Mouse (Mus musculus) fibroblast of lung, adult 2 months (primary cell): ENCODE data around the gene Astn2.

Experiments
- DNase-seq: peaks from one replicate; pipeline ENCODE4 v3.0.0-alpha.2; 2011; ENCODE audit warnings: low read depth

The Astn2 gene

DNA sequence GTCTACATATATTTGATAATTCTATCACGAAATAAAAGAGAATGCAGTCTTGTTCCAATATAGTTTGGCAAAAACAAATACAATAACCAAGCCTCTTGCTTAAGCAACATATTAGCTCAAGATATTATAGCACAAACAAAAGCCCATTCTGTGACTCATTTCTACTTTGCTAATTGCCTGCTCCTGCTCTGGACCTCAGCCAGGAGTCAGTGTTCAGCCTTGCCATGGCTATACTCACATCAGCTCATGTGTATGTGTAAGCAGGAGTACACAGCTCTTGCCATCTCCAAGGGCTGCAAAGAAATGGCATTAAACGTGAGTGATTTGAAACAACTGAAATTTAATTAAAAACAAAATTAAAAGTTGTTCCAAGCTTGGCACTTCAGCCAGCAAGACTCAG is 435.1 kb downstream of the Astn2 start:
- no peak for DNase-seq

DNA sequence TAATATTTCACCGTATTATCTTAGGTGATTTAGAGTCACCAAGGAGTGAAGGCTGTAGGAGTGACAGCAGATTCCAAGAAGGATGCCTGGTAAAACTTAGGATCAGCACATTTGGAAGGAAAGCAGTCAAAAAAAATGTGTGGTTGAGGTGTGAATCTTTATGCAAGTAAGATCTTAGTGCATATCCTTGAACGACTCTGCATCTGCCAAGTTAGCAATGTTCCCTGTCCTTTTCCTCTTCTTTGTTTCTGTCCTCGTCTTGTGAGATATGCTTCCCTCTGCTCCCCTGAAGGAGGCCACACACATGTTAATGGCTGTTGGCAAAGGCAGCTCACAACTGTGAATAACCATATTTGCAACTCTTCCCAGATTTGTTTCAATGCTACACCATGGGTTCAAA is 439.8 kb downstream of the Astn2 start:
- no peak for DNase-seq

DNA sequence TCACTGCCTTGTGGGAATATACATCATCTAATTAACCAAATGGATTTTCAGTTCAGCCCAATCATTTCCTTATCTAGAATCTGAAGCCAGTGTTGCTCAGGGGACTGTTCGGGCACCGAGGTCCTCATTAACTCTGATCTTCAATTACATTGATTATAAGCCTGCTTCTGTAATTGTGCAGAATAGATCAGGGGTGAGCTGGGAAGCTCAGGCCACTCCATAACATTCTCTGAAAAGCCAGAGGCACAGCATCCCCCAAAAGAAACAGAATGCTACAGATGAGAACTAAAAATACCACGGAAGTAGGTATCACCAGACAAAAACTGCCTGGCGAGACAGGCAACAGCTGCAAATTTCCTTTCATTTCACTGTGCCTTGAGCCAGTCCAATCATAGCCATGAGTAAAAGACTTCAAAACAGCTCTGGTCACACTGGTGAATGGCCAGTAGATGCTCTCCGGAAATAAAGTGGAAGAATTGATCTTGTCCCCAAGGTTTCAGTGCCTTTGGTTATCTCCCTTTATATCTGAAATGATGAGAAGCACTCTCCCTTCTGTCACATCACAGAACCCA is 445.1 kb downstream of the Astn2 start:
- DNase-seq = no peak

DNA sequence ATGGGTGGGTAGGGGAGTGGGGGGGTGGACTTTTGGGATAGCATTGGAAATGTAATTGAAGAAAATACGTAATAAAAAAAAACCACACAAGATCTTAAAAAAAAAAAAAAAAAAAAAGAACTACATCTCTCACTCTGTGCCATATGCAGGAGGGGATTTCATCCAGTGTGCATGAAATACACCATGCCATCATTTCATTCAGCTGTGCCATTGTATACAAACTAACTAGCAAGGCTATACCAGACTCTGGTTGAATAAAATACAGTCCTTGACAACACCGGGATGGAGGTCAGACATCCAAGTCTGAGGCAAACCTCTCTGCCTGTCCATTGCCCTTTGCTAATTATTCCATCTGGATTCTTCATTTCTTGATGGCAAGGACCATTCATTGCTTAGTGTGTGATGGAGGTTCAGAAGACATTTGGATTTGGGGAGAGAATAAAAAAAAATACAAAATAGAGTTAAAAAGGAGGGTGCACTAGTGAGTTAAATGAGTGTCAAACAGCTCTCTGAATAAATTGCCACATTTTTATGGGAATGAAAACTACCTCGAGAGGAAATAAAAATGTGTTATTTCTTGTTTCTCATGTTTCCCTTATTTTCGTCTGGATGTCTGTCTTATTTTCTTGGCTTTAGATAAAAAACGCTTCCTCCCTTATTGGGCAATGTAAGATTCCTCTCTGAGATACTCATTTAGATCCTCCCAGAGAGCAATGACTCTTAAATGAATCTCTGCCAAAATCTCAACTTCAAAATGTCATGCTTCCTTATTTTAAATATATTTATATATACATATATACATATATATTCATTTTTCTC is 445.8 kb downstream of the Astn2 start:
- no peak for DNase-seq

DNA sequence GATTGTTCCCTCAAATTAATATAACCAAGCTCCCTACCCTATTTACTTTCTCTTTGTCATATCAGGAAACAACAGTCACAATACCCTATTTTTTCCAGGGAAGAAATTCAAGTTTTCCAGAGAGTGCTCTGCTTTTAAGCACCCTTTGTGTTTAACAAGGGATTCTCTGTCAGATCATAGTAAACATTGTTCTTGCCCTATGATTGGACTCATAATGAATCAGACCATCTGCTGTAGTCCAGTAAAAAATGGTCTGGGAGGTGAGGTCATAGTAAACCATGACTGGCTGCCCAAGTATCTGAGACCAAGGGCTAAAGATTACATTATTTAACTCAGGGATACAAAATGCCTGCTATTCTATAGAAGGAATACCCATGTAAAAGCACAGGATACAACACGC is 452.5 kb downstream of the Astn2 start:
- DNase-seq = no peak

DNA sequence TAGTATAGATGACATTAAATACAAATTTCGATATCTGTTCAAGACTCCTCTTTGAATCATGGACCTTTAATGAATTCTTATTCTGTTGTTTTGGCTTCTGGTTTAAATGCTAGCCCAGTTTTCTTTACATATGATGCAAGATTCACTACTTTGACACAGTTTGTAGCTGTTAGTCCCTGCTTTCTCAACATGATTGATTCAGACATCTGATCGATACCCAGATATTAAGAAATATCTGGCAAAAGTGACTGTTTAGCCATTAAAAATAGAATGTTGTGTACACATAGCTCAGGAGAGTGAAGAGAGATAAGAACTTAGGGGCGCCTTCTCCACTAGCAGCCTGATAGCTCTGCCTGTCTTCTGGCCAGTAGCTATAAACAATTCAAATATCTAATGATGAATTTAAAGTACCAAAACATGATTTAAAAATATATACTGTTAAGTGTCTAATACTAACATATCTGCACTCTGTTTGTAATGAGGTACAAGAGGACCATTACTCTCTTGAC is 457.2 kb downstream of the Astn2 start:
- no peak for DNase-seq

DNA sequence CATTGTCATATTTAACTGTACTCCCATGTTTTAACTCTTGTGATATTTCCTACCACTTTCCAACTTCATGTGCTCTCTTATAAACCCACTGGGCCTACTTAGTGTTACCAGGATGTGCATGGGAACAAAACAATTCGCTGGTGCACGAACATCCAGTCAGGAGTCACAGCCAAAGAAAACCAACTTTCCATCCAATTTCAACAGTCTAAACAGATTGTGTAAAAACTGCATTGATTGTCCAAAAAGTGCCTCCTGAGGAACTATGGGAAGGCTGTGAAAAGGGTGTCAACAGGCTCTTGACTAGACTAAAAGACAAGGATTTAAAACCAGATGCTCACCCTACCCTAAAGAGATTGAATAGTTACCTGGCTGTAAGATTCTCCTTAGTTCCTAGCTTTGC is 458.4 kb downstream of the Astn2 start:
- no peak for DNase-seq

DNA sequence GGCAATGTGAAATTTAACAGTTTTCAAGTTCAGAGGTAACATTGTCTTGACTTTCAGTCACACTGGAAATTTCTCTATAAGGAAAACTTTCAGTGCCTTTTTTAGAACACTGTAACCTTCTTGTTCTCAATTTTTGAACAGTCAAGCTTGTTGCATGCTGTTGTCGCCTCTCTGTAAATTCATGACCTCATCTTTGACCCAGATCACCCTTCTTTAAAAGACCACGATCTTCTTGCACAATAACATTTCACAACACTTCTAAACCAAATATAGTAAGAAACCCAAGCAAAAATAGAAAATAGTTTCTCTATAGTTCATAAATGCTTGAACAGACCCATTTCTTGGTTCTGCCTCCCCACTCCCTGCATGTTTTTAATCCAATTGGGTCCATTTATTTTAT is 473.5 kb downstream of the Astn2 start:
- no peak for DNase-seq

DNA sequence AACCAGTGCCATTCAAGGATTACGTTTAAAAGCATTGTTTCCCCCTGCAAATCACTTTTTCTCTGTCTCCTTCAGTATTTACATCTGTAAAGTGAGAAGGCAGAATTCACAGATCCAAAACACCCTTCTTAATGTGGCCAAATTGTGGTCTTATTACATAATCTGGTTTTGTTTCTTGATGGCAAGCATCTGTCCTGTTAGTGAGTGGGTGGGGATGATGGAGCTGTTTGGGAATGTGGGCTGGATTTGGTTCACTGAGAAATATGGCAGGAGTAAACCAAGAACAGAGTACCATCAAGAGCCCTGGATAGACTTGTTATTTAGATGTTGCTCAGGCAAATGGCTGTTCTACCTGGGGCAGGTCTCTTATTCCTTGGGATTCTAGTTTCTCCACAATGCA is 484.1 kb downstream of the Astn2 start:
- DNase-seq = no peak

DNA sequence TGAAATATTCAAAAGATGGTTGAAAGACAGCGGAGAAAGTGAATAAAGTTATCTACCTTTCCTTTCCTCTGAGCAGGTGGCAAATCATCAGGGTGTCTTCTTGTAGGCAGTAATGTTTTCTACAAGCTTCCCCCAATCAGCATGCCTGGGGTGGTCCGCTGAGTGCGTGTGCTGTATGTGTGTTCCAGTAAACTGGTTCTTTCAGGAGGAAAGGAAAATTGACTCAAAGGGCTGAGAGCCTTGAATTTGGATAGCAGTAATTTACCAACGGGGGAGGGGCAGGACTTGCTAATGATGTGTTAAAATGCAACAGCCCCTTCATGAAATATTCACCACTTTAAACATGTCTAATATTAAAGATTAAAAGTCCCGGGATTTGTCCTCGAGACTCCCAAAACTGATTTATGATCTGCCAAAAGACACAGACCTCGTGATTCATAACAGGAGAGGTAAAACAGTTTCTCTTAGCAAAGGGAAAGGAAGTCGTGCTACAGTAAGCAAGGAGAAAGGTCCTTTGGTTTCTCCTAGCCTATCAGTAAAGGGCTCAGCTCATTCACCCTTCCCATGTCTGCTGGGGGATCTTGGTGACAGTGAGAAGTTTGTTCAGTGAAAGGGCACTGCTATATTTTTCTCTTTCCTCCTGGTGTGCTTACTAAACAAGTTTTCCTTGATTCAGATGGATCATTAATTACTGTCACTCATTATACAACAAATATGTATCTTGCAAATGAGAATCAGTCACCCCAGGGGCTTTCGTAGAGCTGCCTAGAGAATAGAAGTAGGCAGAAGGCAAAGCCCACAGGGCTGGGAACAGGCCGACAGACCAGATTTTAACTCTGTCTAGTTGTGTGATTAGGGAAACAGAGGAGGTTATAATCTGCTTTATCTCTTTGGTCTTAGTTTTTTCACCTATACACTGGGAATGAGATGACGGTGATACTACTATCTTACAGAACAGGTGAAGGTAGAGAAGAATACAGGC is 488.1 kb downstream of the Astn2 start:
- DNase-seq = no peak

DNA sequence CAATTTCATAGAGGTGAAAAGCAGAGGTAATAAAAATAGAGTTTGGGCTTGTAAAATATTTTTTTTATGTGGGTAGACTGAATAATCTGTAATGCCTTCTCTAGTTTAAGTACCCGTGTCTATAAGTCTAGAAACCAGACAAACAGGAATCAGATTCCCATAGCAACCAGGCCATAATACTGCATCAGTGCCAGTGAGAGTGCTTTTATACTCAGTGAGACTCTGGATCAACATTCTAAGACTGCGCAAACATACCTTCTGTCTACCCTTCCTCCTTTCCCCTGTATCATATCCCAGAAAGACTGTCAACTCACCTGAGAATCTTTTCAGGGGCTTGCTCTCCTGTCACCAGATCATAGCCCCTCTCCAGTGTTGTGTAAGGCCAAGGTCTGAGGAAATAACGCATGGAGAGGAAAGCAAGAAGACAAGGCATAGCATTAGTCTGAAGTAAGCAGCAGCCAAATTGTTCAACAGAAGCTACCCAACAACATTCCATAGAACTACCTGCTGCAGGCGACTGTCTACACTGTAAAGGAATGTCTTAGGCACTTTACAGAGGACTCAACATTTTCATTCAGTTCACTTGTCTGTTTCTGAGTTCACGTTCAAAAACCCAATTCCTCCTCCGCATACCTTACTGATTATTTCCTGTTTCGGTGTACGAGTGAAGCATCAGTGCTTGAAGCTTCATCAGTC is 492.0 kb downstream of the Astn2 start:
- no peak for DNase-seq

DNA sequence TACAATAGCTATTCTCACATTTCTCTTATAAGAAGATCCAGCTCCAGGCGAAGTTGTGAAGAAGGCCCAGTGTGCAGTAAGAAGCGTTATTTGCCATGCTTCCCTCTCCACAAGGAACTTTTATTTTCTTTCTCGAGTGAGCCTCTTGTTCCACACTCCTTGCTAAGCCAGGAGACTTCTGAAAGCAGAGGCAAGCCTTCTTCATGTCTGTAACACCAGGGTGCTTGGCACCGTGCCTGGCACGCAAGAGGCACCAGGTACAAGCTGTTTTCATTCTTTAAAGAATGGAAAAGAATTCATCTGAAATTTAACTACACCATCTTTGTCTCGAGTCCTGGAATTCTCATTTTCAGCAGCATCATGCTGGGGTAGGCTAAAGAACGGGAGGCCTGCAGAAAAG is 496.8 kb downstream of the Astn2 start:
- no peak for DNase-seq

DNA sequence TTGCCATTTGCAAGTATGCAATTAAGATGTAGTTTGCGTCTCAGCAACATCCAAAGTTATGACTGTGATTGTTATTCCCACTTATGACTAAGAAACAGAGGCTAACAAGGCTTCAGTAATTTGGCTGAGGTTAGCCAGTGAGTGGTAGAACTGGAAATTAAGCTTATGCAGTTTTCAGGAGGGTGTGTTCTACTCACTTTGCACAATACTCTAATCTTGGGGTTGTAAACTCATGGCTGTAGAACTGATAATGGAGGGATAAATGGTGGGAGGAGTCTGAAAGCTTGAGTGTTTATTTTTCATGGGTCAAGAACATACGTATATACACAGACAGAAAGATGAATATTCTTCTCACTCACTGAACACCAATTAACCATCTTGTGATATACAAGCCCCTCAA is 499.4 kb downstream of the Astn2 start:
- DNase-seq = no peak

DNA sequence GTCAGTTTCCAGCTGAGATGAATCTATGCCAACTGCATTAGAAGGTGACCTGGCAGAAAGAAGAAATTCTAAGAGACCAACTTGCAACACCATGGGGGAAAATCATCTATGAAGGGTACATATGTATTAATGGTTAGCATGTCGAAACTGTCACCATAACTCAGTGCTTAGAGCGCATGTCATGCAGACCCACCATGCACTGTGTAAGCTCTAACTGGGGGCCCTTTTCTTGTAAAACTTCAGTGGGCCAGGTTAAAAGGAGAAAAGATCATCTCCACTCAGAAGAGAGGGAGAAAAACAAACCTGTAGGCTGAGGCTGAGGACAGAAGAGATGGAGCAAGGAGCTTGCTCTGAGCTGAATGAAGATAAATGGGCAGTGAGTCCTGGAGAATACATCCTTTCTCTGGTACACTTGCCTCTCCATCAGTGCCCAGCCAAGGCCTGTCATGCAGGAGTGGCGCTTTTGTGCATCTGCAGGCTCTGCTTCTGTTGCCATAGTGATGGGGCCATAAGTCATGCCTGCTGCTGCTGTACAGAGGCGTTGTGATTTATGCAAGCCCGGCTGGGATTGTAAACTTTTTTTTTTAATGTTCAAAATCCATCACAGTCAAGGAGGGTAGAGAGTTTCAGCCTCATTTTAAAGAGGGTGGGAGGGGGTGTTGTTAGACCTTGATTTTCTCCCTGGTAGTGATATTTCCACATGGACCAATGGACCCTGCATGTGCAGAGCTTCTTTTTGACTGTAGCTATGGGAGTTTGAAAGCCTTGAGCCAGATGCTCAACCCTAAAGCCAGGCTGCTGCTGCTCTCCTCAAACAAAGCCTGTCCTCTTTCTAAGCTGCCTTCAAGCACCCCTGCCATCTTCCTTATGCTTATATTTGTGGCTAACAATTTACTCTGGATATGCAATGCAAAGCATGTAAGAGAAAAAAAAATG is 508.1 kb downstream of the Astn2 start:
- no peak for DNase-seq

DNA sequence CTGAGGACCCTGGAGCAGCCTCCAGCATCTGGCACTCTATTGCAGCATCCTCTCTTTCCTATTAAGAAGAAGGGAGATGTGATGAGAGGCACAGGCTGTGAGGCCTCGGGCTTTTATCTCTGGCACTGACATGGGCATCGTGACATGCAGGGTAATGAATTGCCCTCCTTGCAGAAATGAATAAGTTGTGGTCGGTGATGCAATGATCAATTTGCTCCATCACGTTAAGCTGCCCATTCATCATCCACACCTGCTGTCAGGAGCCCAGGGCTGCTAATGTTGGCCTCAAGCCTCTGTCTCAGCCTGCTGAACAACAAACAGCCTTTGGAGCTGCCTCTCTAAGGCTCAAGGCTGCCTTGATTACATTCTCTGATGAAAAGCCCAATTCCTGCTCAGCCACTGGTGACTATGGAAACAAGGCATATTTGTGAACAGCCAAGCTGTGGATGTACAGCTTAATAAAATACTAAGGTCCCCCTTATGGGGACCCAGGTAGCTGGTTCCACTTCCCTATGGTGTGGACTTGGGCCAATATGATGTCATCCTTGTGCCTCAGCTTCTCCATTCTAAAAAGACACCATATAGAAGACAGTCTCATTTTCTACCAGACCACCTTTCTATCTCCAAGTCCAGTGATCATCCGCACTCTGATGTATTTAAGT is 515.9 kb downstream of the Astn2 start:
- no peak for DNase-seq

DNA sequence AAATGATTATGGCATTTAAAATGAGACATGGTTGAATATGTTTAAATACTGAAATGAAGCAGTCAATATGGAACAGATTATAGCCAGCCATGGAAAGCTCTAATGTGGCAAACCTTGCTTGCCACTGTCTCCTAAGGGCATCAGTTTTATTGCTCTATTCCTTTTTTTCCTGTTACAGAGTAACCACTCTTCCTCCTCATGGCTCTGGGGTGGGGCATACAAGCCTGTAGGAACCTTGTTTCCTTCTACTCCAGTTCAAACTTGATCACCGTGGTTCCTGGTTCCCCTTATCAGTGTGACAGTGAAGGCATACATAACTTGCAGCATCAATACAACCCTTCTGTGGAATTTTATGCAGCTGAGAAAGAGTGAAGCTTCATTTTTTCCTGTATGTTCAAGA is 517.5 kb downstream of the Astn2 start:
- no peak for DNase-seq

DNA sequence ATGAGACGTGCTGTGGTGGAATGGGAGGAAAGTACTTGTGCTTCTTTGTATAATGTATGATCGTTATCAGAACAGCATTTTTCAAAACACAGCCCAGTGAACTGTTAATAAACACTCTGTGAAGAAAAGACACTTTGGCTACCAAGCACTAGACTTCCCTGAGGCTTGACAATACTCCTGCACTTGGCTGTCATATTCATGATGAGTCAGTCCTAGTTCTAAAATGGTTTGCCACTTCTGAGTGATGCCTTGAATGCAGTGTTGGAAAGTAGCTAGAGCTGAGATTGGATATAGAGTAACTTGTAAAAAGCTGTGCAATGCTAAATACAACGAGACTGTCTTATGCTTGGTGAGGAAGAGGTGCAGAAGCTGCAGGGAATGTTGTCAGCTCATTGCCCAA is 518.5 kb downstream of the Astn2 start:
- DNase-seq = no peak

DNA sequence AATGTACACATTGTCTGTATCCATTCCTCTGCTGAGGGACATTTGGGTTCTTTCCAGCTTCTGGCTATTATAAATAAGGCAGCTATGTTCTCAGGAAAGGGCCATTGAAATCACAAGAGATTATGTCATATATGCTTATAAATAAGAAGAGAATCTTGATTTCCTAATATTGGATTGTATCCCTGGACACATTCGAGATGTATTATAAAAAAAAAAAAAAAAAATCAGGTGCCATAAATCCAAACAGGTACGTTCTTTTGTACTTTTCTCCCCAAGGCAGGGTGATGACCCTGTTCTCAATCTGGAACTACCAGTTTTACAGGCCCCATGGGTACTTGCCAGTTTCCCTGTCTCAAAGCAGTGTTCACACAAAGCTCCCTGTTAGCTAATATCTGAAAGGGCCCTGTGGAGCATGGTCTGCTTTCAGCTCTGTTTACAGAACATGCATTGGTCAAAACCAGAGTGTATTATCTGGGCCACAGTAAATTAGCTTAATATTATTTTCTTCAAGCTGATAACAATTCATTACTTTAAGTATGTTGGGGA is 530.1 kb downstream of the Astn2 start:
- no peak for DNase-seq

DNA sequence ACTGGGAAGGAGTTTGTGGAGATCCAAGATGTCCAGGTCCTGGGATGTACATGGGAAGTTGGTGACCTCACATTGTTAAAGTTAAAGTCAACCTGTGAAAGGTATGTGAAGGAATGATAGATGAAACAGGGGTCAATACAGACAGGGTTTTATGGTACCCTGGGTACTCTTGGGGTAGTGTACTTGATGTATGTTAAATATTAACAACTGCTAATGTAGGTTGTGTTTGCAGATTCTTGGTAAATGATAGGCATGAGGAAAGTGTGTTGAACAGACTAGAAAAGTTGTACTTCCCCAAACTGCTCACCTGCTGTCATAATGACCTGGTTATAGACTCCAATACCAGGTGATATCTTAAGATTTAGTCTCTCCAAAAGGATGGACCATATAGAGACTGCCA is 539.9 kb downstream of the Astn2 start:
- DNase-seq = no peak

DNA sequence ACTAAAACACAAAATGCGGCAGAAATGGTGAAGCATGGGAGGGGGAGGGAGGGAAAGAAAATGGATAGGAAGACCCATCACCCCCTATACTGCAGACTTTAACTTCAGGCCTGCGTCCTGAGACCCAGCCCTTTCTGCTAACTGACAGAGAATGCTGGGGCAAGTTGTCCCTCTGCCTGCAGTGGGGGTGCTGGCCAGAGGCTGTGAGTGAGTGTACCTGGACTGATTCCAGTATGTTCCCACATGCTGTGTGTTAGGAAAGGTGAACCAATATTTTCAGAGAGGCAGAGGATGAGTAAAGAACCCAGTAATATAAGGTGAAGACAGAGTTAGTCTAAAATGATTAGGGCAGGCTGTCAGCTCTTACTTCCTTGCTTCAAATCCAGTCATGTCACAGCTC is 561.2 kb downstream of the Astn2 start:
- DNase-seq = no peak
